Mouse (Mus musculus) intestine, embryonic 15.5 days (tissue): ENCODE measurements around the gene Aurkb. TPM values are rescaled to one million over a fixed set of nuclear protein-coding genes. Genes with fewer than 3 reads are reported as not detected.

Experiments
- ATAC-seq: fragments of 200-750 bp; cut with Nextera tagmentation; 2 replicates; pipeline ENCODE4 v1.8.0; 2017; ENCODE audit warnings: moderate TSS enrichment, moderate library complexity
- H3K27ac ChIP-seq: fragments of 300-500 bp; sonication (generic); 2 replicates; pipeline ENCODE4 v1.5.1; 2015; ENCODE audit warnings: mild to moderate bottlenecking, inconsistent platforms
- H3K27me3 ChIP-seq: fragments of 300-500 bp; sonication (generic); replicated peaks from 2 replicates; pipeline ENCODE4 v1.6.1; 2015; ENCODE audit warnings: inconsistent platforms
- H3K36me3 ChIP-seq: fragments of 300-500 bp; sonication (generic); 2 replicates; pipeline ENCODE4 v1.6.1; 2015; ENCODE audit warnings: inconsistent platforms
- H3K4me1 ChIP-seq: fragments of 300-500 bp; sonication (generic); replicated peaks from 2 replicates; pipeline ENCODE4 v1.6.1; 2015; ENCODE audit warnings: inconsistent platforms
- H3K4me2 ChIP-seq: fragments of 300-500 bp; sonication (generic); replicated peaks from 2 replicates; pipeline ENCODE4 v1.6.1; 2015; ENCODE audit warnings: mild to moderate bottlenecking, inconsistent platforms
- H3K4me3 ChIP-seq: fragments of 300-500 bp; sonication (generic); replicated peaks from 2 replicates; pipeline ENCODE4 v1.5.1; 2015; ENCODE audit warnings: inconsistent platforms
- H3K9ac ChIP-seq: fragments of 300-500 bp; sonication (generic); 2 replicates; pipeline ENCODE4 v1.6.1; 2015; ENCODE audit warnings: inconsistent platforms
- H3K9me3 ChIP-seq: fragments of 300-500 bp; sonication (generic); 2 replicates; pipeline ENCODE4 v1.6.1; 2016; ENCODE audit warnings: inconsistent platforms
- whole genome bisulfite sequencing: fragments of 180-500 bp; shearing (Covaris S2); methylation state at CpG from one replicate; pipeline ENCODE4 v1.1.7; 2015; 5-methylcytosine and 5-hydroxymethylcytosine counted together
- polyA plus RNA-seq: library from polyadenylated mRNA; unstranded; fragments of >200 nt; fragmentation: Nextera tagmentation; extraction: Ambion mirVana; gene quantifications from 2 replicates; pipeline ENCODE4 v1.2.1, GENCODE M21; 2015

The Aurkb gene
- polyA plus RNA-seq, 1 experiment from 2014 or later: 133 TPM

GRCm38 (mm10) chr11:69038173-69038572 is 7.3 kb upstream of the Aurkb start:
- 75% methylated on average over 5 of the region's 5 CpGs for WGBS
- no peak for ATAC-seq
- H3K4me3 ChIP-seq: no peak overlapping the region
- H3K27me3 ChIP-seq: no peaks in the 10 kb centered on the region
- H3K9ac ChIP-seq: no peak overlapping the region
- H3K4me2 ChIP-seq: no peak overlapping the region
- peaks cover 11% of the 10 kb centered on the region for H3K4me1 ChIP-seq
- no peaks in the 10 kb centered on the region for H3K9me3 ChIP-seq
- H3K27ac ChIP-seq: no peak overlapping the region
- peaks cover 21% of the 10 kb centered on the region for H3K36me3 ChIP-seq

GRCm38 (mm10) chr11:69046395-69046774 is 938 bp downstream of the Aurkb start:
- Histone ChIP-seq H3K4me1 (peaks cover 23% of the 10 kb centered on the region), H3K9me3 (no peaks in the 10 kb centered on the region), H3K4me2 (peak overlapping the region; percentile 77), H3K27ac (no peak overlapping the region), H3K9ac (peak overlapping the region; percentile 73), H3K4me3 (peak overlapping the region; percentile 72), H3K27me3 (no peaks in the 10 kb centered on the region), H3K36me3 (peaks cover 24% of the 10 kb centered on the region)
- 5% methylated on average over 9 of the region's 9 CpGs for WGBS
- no peak for ATAC-seq

- Histone ChIP-seq H3K27ac (no peak overlapping the region), H3K36me3 (peaks cover 24% of the 10 kb centered on the region), H3K9me3 (no peaks in the 10 kb centered on the region), H3K4me1 (peaks cover 23% of the 10 kb centered on the region), H3K4me3 (no peak overlapping the region; the same call in 1 of the 2 replicates), H3K4me2 (peak overlapping the region; percentile 77), H3K27me3 (no peaks in the 10 kb centered on the region), H3K9ac (peak overlapping the region; percentile 29; the same call in 1 of the 2 replicates)
- whole genome bisulfite sequencing: 79% methylated on average over 12 of the region's 12 CpGs
- no peak for ATAC-seq
These were observed 2.1 kb downstream of the Aurkb start for GRCm38 (mm10) chr11:69047592-69047991.

DNA sequence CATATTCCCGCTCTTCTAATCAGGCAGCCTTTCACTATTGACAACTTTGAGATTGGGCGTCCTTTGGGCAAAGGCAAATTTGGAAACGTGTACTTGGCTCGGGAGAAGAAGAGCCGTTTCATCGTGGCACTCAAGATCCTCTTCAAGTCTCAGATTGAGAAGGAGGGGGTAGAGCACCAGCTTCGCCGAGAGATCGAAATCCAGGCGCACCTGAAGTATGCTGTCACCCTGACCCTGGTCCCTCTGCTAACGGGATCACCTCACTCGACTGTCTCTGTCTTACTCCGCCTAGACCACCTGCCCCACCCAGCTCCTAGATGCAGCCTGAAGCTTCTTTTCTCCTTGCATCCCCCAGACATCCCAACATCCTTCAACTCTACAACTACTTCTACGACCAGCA is 2.7 kb downstream of the Aurkb start:
- no peak overlapping the region for H3K4me3 ChIP-seq
- H3K9ac ChIP-seq: no peak overlapping the region
- peaks cover 23% of the 10 kb centered on the region for H3K4me1 ChIP-seq
- H3K4me2 ChIP-seq: no peak overlapping the region
- WGBS: 94% methylated on average over 14 of the region's 14 CpGs
- H3K27ac ChIP-seq: no peak overlapping the region
- no peak for ATAC-seq
- H3K27me3 ChIP-seq: no peaks in the 10 kb centered on the region
- peaks cover 24% of the 10 kb centered on the region for H3K36me3 ChIP-seq
- H3K9me3 ChIP-seq: no peaks in the 10 kb centered on the region

DNA sequence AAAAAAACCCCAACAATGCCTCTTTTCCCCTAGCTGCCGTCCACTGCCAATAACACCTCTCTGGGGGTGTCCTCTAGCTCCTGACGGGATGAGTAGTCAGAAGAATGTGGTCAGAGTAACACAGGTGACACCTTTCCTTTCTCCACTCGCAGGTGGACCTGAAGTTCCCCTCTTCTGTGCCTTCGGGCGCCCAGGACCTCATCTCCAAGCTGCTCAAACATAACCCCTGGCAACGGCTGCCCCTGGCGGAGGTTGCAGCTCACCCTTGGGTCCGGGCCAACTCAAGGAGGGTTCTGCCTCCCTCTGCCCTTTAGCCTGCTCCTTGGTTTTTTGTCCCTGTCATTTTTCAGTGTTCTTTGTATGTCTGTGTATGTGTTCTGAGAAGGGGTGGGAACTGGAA is 5.3 kb downstream of the Aurkb start:
- Histone ChIP-seq H3K4me3 (no peak overlapping the region), H3K36me3 (peaks cover 24% of the 10 kb centered on the region)
- WGBS: 89% methylated on average over 8 of the region's 8 CpGs

GRCm38 (mm10) chr11:69051771-69052170 is 6.3 kb downstream of the Aurkb start:
- Histone ChIP-seq H3K27ac (no peak overlapping the region), H3K36me3 (peaks cover 24% of the 10 kb centered on the region), H3K4me2 (no peak overlapping the region), H3K4me1 (peaks cover 20% of the 10 kb centered on the region), H3K27me3 (no peaks in the 10 kb centered on the region), H3K9ac (no peak overlapping the region), H3K4me3 (no peak overlapping the region), H3K9me3 (no peaks in the 10 kb centered on the region)
- WGBS: 88% methylated on average over 4 of the region's 4 CpGs
- no peak for ATAC-seq

More for the DNA sequence above, 5.3 kb downstream of the Aurkb start:
- Histone ChIP-seq H3K4me2 (no peak overlapping the region), H3K27me3 (no peaks in the 10 kb centered on the region), H3K4me1 (peaks cover 23% of the 10 kb centered on the region), H3K27ac (no peak overlapping the region), H3K9me3 (no peaks in the 10 kb centered on the region), H3K9ac (no peak overlapping the region)
- no peak for ATAC-seq

DNA sequence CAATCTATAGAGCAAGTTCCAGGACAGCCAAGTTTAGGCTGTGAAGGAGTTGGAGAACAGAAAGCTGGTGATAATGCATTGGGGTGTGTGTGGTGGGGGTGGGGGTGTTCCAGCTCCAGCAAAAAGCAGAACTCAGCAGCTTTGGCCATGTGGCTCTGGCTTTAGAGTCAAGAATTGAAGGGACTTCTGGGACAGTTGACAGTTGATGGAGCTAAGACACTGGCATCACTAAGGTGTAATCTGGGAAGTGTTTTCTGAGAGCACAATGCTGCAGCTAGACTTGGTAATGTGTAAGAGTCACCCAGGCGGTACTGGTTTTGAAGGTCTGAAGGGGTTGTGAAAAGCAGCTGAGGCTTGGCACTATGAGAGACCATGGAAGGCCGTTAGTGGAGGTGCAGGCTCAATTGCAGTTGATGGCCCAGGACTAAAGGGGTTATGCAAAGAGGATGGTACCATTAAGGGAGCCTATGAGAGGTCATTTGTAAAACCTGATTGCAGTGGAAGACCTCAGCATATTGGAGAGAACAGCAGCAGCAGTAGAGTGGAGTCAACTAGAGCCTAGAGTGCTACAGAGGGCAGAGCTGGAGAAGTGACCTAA is 7.5 kb downstream of the Aurkb start:
- Histone ChIP-seq H3K4me3 (no peak overlapping the region), H3K27me3 (no peaks in the 10 kb centered on the region), H3K4me2 (no peak overlapping the region), H3K36me3 (peaks cover 24% of the 10 kb centered on the region), H3K9me3 (no peaks in the 10 kb centered on the region), H3K9ac (no peak overlapping the region), H3K27ac (no peak overlapping the region), H3K4me1 (peaks cover 10% of the 10 kb centered on the region; the same call in 1 of the 2 replicates)
- WGBS: 86% methylated on average over 2 of the region's 2 CpGs
- ATAC-seq: no peak

GRCm38 (mm10) chr11:69053848-69054247 is 8.4 kb downstream of the Aurkb start:
- peaks cover 16% of the 10 kb centered on the region for H3K36me3 ChIP-seq
- no peak overlapping the region for H3K9ac ChIP-seq
- H3K4me1 ChIP-seq: peaks cover 9% of the 10 kb centered on the region; the same call in 1 of the 2 replicates
- no peaks in the 10 kb centered on the region for H3K9me3 ChIP-seq
- 69% methylated on average over 3 of the region's 3 CpGs for WGBS
- no peak overlapping the region for H3K4me3 ChIP-seq
- no peaks in the 10 kb centered on the region for H3K27me3 ChIP-seq
- H3K27ac ChIP-seq: no peak overlapping the region
- H3K4me2 ChIP-seq: no peak overlapping the region
- no peak for ATAC-seq

GRCm38 (mm10) chr11:69058265-69058664 is 12.8 kb downstream of the Aurkb start:
- Histone ChIP-seq H3K27ac (peak overlapping the region; percentile 91), H3K27me3 (no peaks in the 10 kb centered on the region), H3K36me3 (no peaks in the 10 kb centered on the region), H3K4me2 (peak overlapping the region; percentile 77), H3K9me3 (no peaks in the 10 kb centered on the region), H3K4me3 (peak overlapping the region; percentile 89), H3K4me1 (peaks cover 20% of the 10 kb centered on the region), H3K9ac (peak overlapping the region; percentile 63)
- no peak for ATAC-seq
- 71% methylated on average over 2 of the region's 2 CpGs for WGBS

DNA sequence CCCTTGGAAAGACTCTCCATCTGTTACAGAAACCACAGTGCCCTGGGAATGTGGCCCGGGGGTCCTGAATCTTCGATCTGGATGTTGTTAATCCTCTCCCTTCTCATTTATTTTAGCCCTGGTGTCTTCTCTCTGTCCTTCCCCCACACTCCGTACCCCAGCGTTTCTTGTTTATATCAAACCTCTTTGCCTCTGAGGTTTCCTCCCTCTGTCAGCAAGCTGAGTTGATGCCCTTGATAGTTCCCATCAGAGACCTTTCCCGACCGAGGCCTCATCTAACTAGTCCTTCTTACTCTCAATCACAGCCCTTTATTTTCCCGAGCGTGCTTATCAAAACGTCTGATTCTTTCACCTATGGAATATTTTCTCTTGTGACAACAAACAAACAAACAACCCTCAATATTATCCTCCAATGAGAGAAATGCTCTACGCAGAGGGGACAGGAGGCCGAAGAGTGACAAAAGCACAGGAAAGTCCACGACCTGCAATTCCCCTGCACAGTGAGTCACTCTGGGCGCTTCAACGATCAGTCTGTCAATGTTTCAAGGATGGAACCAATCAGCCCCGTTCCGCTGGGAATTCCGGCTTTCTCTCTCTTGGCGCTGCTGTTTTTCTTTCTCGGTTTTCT is 13.4 kb downstream of the Aurkb start:
- peak overlapping the region; percentile 89 for H3K4me3 ChIP-seq
- under 1% methylated on average over 19 of the region's 19 CpGs for WGBS
- peak; percentile 37 for ATAC-seq
- peaks cover 20% of the 10 kb centered on the region for H3K4me1 ChIP-seq
- H3K27me3 ChIP-seq: no peaks in the 10 kb centered on the region
- H3K4me2 ChIP-seq: peak overlapping the region; percentile 77
- H3K27ac ChIP-seq: peak overlapping the region; percentile 91
- H3K36me3 ChIP-seq: no peaks in the 10 kb centered on the region
- peak overlapping the region; percentile 63 for H3K9ac ChIP-seq
- H3K9me3 ChIP-seq: no peaks in the 10 kb centered on the region

GRCm38 (mm10) chr11:69059357-69059974 is 14.0 kb downstream of the Aurkb start, which contains the start of gene Borcs6:
TSS of gene Borcs6 (plus strand) at chr11:69059717.
- H3K9me3 ChIP-seq: no peaks in the 10 kb centered on the region
- H3K4me1 ChIP-seq: peaks cover 24% of the 10 kb centered on the region
- under 1% methylated on average over 64 of the region's 64 CpGs for WGBS
- peak within 1 kb of the TSS; percentile 91 for H3K27ac ChIP-seq
- peak within 1 kb of the TSS; percentile 89 for H3K4me3 ChIP-seq
- ATAC-seq: peak; percentile 92
- no peaks in the 10 kb centered on the region for H3K27me3 ChIP-seq
- no peaks in the 10 kb centered on the region for H3K36me3 ChIP-seq
- peak within 1 kb of the TSS; percentile 93 for H3K4me2 ChIP-seq
- H3K9ac ChIP-seq: peak within 1 kb of the TSS; percentile 81

DNA sequence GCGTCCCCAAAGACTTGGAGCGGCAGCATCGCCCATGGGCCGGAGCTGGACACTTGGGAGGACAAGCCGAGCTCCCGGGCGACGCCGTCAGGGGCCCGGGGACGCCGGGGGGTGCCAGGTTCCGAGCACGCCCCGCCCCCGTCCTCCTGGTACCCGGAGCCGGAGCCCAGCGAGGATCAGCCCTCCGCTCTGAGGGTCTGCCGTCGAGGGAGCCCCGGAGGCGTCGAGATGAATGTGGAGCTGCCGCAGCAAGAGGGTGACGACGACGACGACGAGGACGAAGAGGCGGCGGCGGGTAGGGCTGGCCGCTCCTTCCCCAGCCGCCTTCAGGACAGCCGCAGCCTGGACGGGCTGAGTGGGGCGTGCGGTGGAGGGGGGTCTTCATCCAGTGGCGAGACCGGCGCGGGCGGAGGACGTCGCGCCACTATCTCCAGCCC is 14.5 kb downstream of the Aurkb start:
- Histone ChIP-seq H3K36me3 (no peaks in the 10 kb centered on the region), H3K27me3 (no peaks in the 10 kb centered on the region), H3K27ac (peak overlapping the region; percentile 91), H3K9me3 (no peaks in the 10 kb centered on the region), H3K4me3 (peak overlapping the region; percentile 89), H3K4me2 (peak overlapping the region; percentile 93), H3K9ac (peak overlapping the region; percentile 81), H3K4me1 (peaks cover 24% of the 10 kb centered on the region)
- under 1% methylated on average over 49 of the region's 49 CpGs for WGBS
- ATAC-seq: peak; percentile 11
